Mouse (Mus musculus): ENCODE measurements around the gene Nmnat2.
A peak's percentile ranks its signal among the peaks of the same experiment; 100 is the strongest.

Gene Nmnat2

GRCm38 (mm10) chr1:153093172-153093571, 138.4 kb downstream of the Nmnat2 start:
- no peak for DNase-seq (ENCODE audit: low spot score in 2 of 2)

- no peak for DNase-seq (ENCODE audit: low spot score in 2 of 2)
Measured at GRCm38 (mm10) chr1:153093581-153093980, 138.8 kb downstream of the Nmnat2 start.

GRCm38 (mm10) chr1:153094226-153095076, 139.7 kb downstream of the Nmnat2 start:
- no peak for DNase-seq (ENCODE audit: low spot score in 2 of 2)

- DNase-seq (ENCODE audit: low spot score in 2 of 2) = no peak
Measured at GRCm38 (mm10) chr1:153095328-153095727, 140.5 kb downstream of the Nmnat2 start.

- DNase-seq (ENCODE audit: low spot score in 2 of 2) = no peak
Measured at GRCm38 (mm10) chr1:153095826-153096727, 141.3 kb downstream of the Nmnat2 start.

GRCm38 (mm10) chr1:153097017-153097675, 142.4 kb downstream of the Nmnat2 start:
- no peak for DNase-seq (ENCODE audit: low spot score in 2 of 2)

GRCm38 (mm10) chr1:153098586-153098985, 143.8 kb downstream of the Nmnat2 start:
- no peak for DNase-seq (ENCODE audit: low spot score in 2 of 2)

- no peak for DNase-seq (ENCODE audit: low spot score in 2 of 2)
Measured at GRCm38 (mm10) chr1:153100912-153101311, 146.1 kb downstream of the Nmnat2 start.

GRCm38 (mm10) chr1:153101327-153101880, 146.6 kb downstream of the Nmnat2 start:
- peak; percentile 30 to 43 for DNase-seq (ENCODE audit: low spot score in 2 of 2)

- no peak for DNase-seq (ENCODE audit: low spot score in 2 of 2)
Measured at GRCm38 (mm10) chr1:153102296-153103185, 147.7 kb downstream of the Nmnat2 start.

- no peak for DNase-seq (ENCODE audit: low spot score in 2 of 2)
Measured at GRCm38 (mm10) chr1:153103186-153103554, 148.4 kb downstream of the Nmnat2 start.

- no peak for DNase-seq (ENCODE audit: low spot score in 2 of 2)
Measured at GRCm38 (mm10) chr1:153104804-153105203, 150.0 kb downstream of the Nmnat2 start.

GRCm38 (mm10) chr1:153107866-153108265, 153.1 kb downstream of the Nmnat2 start:
- DNase-seq (ENCODE audit: low spot score in 2 of 2) = no peak

GRCm38 (mm10) chr1:153109346-153109745, 154.6 kb downstream of the Nmnat2 start:
- no peak for DNase-seq (ENCODE audit: low spot score in 2 of 2)

GRCm38 (mm10) chr1:153109836-153110235, 155.0 kb downstream of the Nmnat2 start:
- DNase-seq (ENCODE audit: low spot score in 2 of 2) = no peak

- DNase-seq (ENCODE audit: low spot score in 2 of 2) = no peak
Measured at GRCm38 (mm10) chr1:153111596-153111995, 156.8 kb downstream of the Nmnat2 start.

GRCm38 (mm10) chr1:153115315-153115714, 160.5 kb downstream of the Nmnat2 start:
- DNase-seq (ENCODE audit: low spot score in 2 of 2) = no peak

GRCm38 (mm10) chr1:153120544-153120943, 165.8 kb downstream of the Nmnat2 start:
- no peak for DNase-seq (ENCODE audit: low spot score in 2 of 2)

- no peak for DNase-seq (ENCODE audit: low spot score in 2 of 2)
Measured at GRCm38 (mm10) chr1:153121320-153121719, 166.5 kb downstream of the Nmnat2 start.

GRCm38 (mm10) chr1:153122764-153123163, 168.0 kb downstream of the Nmnat2 start:
- peak in 1 of 2 experiments; percentile 70 for DNase-seq (ENCODE audit: low spot score in 2 of 2)

- DNase-seq (ENCODE audit: low spot score in 2 of 2) = no peak
Measured at GRCm38 (mm10) chr1:153124502-153124901, 169.7 kb downstream of the Nmnat2 start.
